Mouse (Mus musculus): Measurements from ENCODE around the gene Esf1. TPM values are rescaled to one million over a fixed set of nuclear protein-coding genes. Genes with fewer than 3 reads are reported as not detected.
"Not testable (repeated sequence)": the region's sequence is repeated elsewhere in the genome, so short reads cannot be mapped to it uniquely, and the experiment has no call there.

Esf1 gene
- polyA plus RNA-seq, 1 experiment from 2014 or later: 29.6 TPM

DNA sequence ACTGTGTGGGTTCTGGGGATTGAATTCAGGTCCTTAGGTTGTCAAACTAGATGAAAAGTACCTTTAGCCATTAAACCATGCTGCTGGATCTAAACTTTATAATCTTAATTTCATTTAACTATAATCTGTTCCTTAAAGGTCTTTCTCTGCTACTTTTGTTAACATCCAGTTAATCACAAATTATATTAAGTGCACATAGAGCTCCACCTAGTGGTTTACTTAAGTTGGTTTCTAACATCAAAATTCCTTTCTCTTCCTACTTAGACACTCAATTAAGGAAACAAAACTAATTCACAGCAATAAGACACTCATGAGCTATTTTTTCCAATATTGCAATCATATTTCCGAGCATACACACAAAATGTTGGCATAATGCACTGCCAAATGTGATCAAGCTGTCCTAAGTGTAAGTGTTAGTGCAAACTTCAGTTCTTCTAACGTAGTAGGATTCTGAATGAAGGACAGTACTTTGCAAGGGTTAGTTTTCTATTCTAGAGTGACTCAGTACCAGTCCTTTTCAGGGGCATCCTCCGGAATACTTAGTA is 11.1 kb downstream of the Esf1 start:
- 77% methylated on average over 3 of the region's 3 CpGs for WGBS
- Histone ChIP-seq H3K27me3 (no peaks in the 10 kb centered on the region), H3K9me3 (no peaks in the 10 kb centered on the region), H3K4me1 (no peaks in the 10 kb centered on the region), H3K4me3 (no peak overlapping the region), H3K27ac (replicated peaks) (no peak overlapping the region), H3K9ac (replicated peaks) (no peak overlapping the region), H3K36me3 (peaks cover 40% of the 10 kb centered on the region), H3K4me2 (replicated peaks) (no peak overlapping the region)
- no peak for ATAC-seq (ENCODE audit: low FRiP score, low read depth)

DNA sequence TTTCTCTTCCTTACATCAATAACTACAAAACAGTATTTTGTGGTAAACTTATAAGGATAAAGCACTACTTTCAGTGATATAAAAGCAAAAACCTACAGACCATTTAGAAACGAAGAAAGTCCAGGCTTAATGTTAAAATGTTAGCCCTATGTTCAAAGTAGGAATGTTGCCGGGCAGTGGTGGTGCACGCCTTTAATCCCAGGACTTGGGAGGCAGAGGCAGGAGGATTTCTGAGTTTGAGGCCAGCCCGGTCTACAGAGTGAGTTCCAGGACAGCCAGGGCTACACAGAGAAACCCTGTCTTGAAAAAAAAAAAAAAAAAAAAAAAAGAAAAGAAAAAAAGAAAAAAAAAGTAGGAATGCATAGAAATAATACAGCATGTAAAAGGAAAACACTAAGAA is 18.6 kb downstream of the Esf1 start, which contains the start of gene Gm17374:
Gm17374 (plus strand) TSS at position 301 of the 400 bp plus-strand sequence.
- 93% methylated on average over 4 of the region's 4 CpGs for WGBS
- H3K9ac ChIP-seq (replicated peaks); ATAC-seq (ENCODE audit: low FRiP score, low read depth); H3K4me2 ChIP-seq (replicated peaks); H3K27me3 ChIP-seq; H3K4me1 ChIP-seq; H3K4me3 ChIP-seq; H3K9me3 ChIP-seq; H3K27ac ChIP-seq (replicated peaks): not testable (repeated sequence)
- H3K36me3 ChIP-seq: peaks cover 41% of the 10 kb centered on the region

DNA sequence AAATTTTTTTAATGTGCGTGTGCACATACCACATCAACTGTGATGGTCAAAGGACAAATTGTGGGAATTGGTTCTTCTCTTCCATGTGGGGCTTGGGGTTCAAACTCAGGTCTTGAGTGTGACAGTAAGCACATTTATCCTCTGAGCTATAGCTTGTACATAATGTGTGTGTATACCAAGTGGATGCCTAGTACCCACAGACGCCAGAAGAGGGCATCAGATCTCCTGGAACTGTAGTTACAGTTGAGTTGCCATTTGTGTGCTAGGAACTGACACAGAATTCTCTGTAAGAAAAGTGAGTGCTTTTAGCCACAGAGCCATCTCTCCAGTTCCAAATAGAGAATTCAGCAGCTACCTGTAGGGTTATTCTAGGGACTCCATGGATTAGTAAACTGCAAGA is 44.8 kb downstream of the Esf1 start:
- H3K4me1 ChIP-seq: no peaks in the 10 kb centered on the region
- no peak overlapping the region for H3K9ac ChIP-seq (replicated peaks)
- no peak overlapping the region for H3K4me2 ChIP-seq (replicated peaks)
- no peak overlapping the region for H3K27ac ChIP-seq (replicated peaks)
- no peaks in the 10 kb centered on the region for H3K9me3 ChIP-seq
- no peak overlapping the region for H3K4me3 ChIP-seq
- H3K27me3 ChIP-seq: no peaks in the 10 kb centered on the region
- 81% methylated on average over 2 of the region's 2 CpGs for WGBS
- no peak for ATAC-seq (ENCODE audit: low FRiP score, low read depth)
- H3K36me3 ChIP-seq: peaks cover 64% of the 10 kb centered on the region

DNA sequence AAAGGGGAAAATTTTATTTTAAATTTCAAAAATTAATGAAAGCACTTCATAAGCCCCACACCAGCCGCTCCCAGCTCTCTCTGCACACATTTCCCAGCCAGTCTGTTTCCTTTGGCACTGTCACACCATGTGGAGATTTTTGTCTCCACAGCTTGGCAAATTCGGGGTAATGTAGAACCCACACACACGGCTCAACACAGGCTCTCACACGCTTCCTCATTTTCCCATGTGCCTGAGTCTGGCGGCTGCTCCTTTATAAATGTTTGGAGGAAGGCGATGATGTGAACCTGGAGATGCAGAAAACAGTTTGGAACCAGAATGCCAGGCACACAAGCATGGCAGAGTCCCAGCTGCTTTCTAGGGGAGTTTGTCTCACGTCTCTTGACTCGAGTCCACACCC is 56.5 kb downstream of the Esf1 start:
- H3K9me3 ChIP-seq: no peaks in the 10 kb centered on the region
- H3K9ac ChIP-seq (replicated peaks): no peak overlapping the region
- H3K27ac ChIP-seq (replicated peaks): no peak overlapping the region
- H3K4me1 ChIP-seq: no peaks in the 10 kb centered on the region
- no peaks in the 10 kb centered on the region for H3K36me3 ChIP-seq
- no peaks in the 10 kb centered on the region for H3K27me3 ChIP-seq
- H3K4me2 ChIP-seq (replicated peaks): no peak overlapping the region
- 89% methylated on average over 8 of the region's 8 CpGs for WGBS
- H3K4me3 ChIP-seq: no peak overlapping the region
- ATAC-seq (ENCODE audit: low FRiP score, low read depth): no peak

DNA sequence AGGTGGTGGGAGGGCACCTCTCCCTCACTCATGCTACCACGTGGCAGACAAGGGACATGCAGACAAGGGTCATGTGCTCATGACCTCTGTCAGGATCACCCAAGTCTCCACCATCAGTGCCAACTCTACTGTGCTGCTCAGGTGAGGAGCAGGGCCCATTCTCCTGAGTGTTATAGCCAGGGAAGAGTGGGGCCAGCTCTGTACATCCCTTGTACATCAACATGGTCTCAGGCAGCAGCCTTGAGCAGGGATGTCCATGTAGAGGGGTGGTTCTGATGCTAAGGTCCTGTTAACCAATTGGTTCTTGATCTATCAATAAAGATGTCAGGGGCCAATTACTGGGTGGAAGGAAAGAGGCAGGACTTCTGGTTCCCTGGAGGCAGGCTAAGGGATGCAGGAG is 61.4 kb downstream of the Esf1 start:
- no peak for ATAC-seq (ENCODE audit: low FRiP score, low read depth)
- WGBS: 50% methylated on average over 1 of the region's 1 CpGs

DNA sequence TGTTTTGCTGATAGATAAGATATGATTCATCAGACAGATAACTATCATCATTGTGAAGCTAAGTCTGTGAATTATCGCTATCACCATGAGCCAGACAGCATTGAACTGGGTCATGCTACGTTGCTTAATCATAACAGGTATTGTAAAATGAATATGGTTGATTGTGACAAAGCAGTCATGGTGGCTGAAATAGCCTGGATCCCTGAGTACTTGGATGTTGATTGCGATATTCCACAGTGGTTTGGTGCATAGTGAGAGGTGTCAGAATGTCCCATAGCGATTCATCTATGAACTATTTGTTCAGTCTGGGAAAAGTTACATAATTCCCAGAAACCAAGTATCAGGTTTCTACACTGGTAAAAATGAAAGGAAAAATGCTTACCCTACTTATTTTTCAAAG is 62.7 kb downstream of the Esf1 start:
- no peaks in the 10 kb centered on the region for H3K36me3 ChIP-seq
- no peak overlapping the region for H3K9ac ChIP-seq (replicated peaks)
- H3K4me3 ChIP-seq: no peak overlapping the region
- H3K27ac ChIP-seq (replicated peaks): no peak overlapping the region
- no peak overlapping the region for H3K4me2 ChIP-seq (replicated peaks)
- H3K9me3 ChIP-seq: no peaks in the 10 kb centered on the region
- WGBS: 97% methylated on average over 4 of the region's 4 CpGs
- no peak for ATAC-seq (ENCODE audit: low FRiP score, low read depth)
- H3K4me1 ChIP-seq: no peaks in the 10 kb centered on the region
- H3K27me3 ChIP-seq: no peaks in the 10 kb centered on the region

More for the DNA sequence above, 61.4 kb downstream of the Esf1 start:
- Histone ChIP-seq H3K9me3 (no peaks in the 10 kb centered on the region), H3K4me2 (replicated peaks) (no peak overlapping the region), H3K9ac (replicated peaks) (no peak overlapping the region), H3K4me1 (no peaks in the 10 kb centered on the region), H3K36me3 (no peaks in the 10 kb centered on the region), H3K27ac (replicated peaks) (no peak overlapping the region), H3K27me3 (no peaks in the 10 kb centered on the region), H3K4me3 (no peak overlapping the region)

DNA sequence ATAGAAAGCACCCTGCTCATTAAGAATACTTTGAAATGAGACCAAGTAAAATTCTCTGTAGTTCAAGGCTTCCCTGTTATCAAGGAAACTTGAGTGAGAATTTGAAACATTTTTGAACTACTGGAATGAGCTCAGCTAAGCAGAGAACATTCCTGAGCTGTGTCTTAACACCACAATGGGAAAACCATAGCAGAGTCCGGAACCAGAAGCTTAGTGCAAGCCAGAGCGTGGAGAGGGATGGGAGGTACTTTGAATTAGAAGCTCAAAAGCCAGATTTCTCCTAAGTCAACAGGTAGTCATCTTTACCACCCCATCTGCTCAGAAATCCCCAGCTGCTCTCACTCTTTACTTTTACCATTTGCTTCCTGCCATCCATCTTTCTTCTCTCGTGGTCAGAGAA is 65.4 kb downstream of the Esf1 start:
- WGBS: 82% methylated on average over 3 of the region's 3 CpGs
- H3K4me3 ChIP-seq: no peak overlapping the region
- H3K36me3 ChIP-seq: no peaks in the 10 kb centered on the region
- no peak overlapping the region for H3K27ac ChIP-seq (replicated peaks)
- no peak overlapping the region for H3K4me2 ChIP-seq (replicated peaks)
- H3K9ac ChIP-seq (replicated peaks): no peak overlapping the region
- H3K4me1 ChIP-seq: no peaks in the 10 kb centered on the region
- ATAC-seq (ENCODE audit: low FRiP score, low read depth): no peak
- no peaks in the 10 kb centered on the region for H3K27me3 ChIP-seq
- H3K9me3 ChIP-seq: no peaks in the 10 kb centered on the region

DNA sequence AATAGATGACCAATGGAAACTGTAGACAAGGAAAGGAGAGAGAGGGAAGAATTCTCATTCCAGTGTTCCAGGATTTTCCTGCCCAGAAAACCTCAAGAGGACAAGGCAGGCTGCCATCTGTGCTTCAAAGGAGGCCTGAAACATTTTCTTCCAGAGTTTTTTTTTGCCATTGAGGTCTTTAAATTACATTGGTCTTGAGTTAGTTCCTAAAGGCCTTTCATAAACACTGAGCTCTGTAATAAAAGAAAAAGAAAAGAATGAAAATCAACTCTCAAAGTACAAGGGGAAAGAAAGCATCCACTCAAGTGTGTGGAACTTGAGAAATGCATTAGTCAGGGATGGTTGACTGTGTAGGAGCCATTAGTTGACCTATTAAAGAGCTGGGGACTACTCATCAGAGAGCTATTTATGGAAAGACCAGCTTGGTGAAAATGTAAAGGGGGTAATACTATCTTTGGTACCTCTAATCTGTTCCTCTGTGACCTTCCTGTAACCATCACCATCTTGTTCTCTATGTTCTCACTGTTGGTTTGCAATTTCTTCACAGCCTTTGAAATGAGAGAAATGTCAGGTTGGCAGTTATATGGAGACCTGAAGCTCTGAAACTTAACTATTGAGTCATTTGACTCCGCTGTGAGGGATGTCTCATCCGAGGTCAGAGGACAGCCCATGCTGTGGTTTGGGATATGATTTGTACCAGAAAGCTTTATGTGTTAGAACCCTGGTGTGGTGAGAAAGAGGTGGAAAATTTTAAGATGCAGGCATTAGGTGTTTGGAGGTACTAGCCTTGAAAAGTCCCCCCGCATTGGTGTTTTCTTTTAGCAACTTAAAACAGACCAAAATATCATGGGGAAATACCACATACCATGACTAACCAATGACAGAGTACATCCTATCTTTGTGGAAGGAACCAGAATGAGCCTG is 69.6 kb downstream of the Esf1 start:
- ATAC-seq (ENCODE audit: low FRiP score, low read depth): no peak
- H3K36me3 ChIP-seq: no peaks in the 10 kb centered on the region
- H3K4me2 ChIP-seq (replicated peaks): no peak overlapping the region
- H3K27me3 ChIP-seq: no peaks in the 10 kb centered on the region
- H3K4me3 ChIP-seq: no peak overlapping the region
- no peaks in the 10 kb centered on the region for H3K4me1 ChIP-seq
- no peak overlapping the region for H3K9ac ChIP-seq (replicated peaks)
- no peaks in the 10 kb centered on the region for H3K9me3 ChIP-seq
- 86% methylated on average over 3 of the region's 3 CpGs for WGBS
- H3K27ac ChIP-seq (replicated peaks): no peak overlapping the region

DNA sequence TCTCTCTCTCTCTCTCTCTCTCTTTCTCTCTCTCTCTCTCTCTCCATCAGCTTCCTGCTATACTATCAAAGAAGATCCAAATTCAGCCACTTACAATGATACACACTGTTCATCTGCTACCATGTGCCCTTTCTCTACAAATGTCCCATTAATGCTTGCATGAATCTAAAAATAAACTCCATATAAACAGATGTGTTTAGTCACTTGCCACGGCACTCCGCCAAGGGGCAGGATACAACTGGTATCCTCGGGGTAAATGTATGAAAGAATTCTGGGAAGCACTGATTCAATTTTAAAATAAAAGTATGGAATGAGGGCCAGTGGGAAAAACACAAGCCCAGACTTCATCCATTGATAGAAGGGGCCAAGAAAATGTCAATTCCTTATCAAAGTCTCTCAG is 70.4 kb downstream of the Esf1 start:
- no peak for ATAC-seq (ENCODE audit: low FRiP score, low read depth)
- Histone ChIP-seq H3K27ac (replicated peaks) (no peak overlapping the region), H3K27me3 (no peaks in the 10 kb centered on the region), H3K4me2 (replicated peaks) (no peak overlapping the region), H3K9me3 (no peaks in the 10 kb centered on the region), H3K9ac (replicated peaks) (no peak overlapping the region), H3K4me1 (no peaks in the 10 kb centered on the region), H3K36me3 (no peaks in the 10 kb centered on the region), H3K4me3 (no peak overlapping the region)
- WGBS: 90% methylated on average over 3 of the region's 3 CpGs

DNA sequence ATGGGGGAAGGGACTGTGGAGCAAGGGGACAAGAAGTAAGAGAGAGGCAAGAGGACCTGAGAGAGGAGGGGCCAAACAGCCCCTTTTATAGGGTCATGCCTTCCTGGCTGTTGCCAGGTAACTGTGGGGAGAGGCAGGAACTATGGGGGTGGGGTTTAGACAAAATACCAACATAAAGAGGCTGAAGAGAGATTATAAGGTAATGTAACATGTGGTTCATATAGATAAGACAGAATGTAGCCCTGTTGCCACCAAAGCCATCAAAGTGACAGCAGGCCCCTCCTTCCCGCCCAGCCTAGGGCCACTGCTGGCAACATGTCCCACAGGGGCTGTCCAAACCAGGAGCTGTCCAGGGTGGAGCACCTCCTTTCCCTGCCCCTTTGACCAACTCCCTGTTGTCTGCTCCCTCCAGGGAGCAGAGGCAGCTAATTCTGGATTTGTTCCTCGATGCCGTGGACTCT is 73.2 kb downstream of the Esf1 start:
- 76% methylated on average over 3 of the region's 3 CpGs for WGBS
- no peaks in the 10 kb centered on the region for H3K4me1 ChIP-seq
- no peak overlapping the region for H3K27ac ChIP-seq (replicated peaks)
- no peak overlapping the region for H3K4me2 ChIP-seq (replicated peaks)
- H3K9me3 ChIP-seq: no peaks in the 10 kb centered on the region
- ATAC-seq (ENCODE audit: low FRiP score, low read depth): no peak
- no peaks in the 10 kb centered on the region for H3K36me3 ChIP-seq
- no peak overlapping the region for H3K9ac ChIP-seq (replicated peaks)
- H3K27me3 ChIP-seq: no peaks in the 10 kb centered on the region
- no peak overlapping the region for H3K4me3 ChIP-seq

DNA sequence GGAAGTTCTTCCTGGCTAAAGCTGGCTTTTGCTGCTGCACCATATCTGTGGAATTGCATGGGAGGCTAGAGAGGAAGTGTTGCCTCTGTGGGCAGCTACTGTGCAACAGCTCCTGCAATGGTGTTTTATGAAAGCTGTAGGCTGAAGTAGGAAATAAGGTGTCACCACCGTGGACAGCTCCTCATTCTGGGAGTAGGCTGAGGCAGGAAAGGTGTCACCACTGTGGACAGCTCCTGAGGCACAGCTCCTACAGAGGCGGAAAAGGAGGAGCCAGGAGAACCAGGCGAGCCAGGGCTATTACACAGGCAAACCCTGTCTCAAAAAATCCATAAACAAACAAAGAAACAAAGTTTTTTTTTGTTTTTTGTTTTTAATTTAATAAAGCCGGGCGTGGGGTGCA is 74.3 kb downstream of the Esf1 start:
- no peaks in the 10 kb centered on the region for H3K4me1 ChIP-seq
- no peak for ATAC-seq (ENCODE audit: low FRiP score, low read depth)
- H3K4me3 ChIP-seq: no peak overlapping the region
- no peak overlapping the region for H3K27ac ChIP-seq (replicated peaks)
- no peaks in the 10 kb centered on the region for H3K36me3 ChIP-seq
- H3K4me2 ChIP-seq (replicated peaks): no peak overlapping the region
- no peaks in the 10 kb centered on the region for H3K9me3 ChIP-seq
- no peak overlapping the region for H3K9ac ChIP-seq (replicated peaks)
- WGBS: 91% methylated on average over 5 of the region's 5 CpGs
- no peaks in the 10 kb centered on the region for H3K27me3 ChIP-seq

DNA sequence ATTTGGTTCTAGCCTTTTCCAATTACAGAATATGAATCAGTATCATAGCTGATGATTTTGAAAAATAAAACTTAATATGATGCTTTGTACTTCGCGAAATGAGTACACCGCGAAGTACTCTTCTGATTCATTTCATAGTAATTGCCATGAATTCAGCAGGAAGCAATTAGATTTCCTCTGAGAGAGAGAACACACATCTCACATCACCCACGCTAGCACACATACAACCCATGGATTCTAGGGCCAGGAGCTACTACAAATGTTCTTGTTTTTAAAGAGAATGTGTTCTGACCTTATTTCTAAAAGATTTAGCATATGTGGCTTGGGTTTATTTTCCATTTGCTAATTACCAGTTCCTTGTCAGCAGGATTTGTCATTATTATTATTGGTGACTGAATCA is 76.9 kb downstream of the Esf1 start:
- 94% methylated on average over 5 of the region's 5 CpGs for WGBS
- Histone ChIP-seq H3K4me1 (no peaks in the 10 kb centered on the region), H3K9me3 (no peaks in the 10 kb centered on the region), H3K27ac (replicated peaks) (no peak overlapping the region), H3K9ac (replicated peaks) (no peak overlapping the region), H3K4me2 (replicated peaks) (no peak overlapping the region), H3K27me3 (no peaks in the 10 kb centered on the region), H3K4me3 (no peak overlapping the region), H3K36me3 (no peaks in the 10 kb centered on the region)
- ATAC-seq (ENCODE audit: low FRiP score, low read depth): no peak

All from midbrain, embryonic 12.5 days (tissue).